Mouse (Mus musculus): ENCODE measurements around the gene Zbtb44.

Gene Zbtb44

DNA sequence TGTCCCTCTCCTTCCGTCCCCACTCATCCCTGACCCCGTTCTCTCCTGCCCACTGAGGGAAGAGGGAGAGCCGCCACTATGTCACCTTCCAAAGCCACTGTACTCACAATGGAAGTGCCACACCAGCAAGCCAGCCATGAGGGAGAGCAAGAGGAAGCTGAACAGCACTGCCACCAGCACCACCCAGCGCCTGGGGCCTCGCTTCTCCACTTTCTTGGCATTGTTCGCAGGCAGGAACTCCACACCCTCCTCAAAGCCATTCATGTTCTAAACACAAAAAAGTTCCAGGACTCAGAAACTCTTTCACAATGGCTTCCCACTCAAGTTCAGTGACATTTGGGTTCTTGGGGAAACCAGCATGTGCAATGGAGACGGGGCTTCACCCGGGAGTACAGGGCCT, 78.0 kb downstream of the Zbtb44 start:
- no peak for DNase-seq (ENCODE audit: low read depth, low spot score)

DNA sequence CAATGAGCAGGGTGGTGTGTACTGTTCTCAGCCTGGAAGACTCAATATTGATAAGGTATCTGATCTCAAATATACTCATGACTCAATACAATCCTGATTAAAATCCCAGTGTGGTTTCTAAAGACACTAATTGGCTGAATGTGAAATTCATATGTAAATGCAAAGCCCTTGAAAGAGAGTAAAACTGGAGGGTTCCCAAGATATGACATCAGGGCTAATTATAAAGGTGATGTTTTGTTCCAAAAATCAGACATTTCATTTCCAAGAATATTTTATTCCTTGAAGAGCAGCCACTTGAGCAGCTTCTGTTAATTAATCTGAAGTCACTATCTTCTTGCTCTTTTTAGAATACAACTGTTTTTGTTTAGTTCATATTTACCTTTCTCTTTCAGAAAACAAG, 85.1 kb downstream of the Zbtb44 start:
- DNase-seq (ENCODE audit: low read depth, low spot score): no peak

DNA sequence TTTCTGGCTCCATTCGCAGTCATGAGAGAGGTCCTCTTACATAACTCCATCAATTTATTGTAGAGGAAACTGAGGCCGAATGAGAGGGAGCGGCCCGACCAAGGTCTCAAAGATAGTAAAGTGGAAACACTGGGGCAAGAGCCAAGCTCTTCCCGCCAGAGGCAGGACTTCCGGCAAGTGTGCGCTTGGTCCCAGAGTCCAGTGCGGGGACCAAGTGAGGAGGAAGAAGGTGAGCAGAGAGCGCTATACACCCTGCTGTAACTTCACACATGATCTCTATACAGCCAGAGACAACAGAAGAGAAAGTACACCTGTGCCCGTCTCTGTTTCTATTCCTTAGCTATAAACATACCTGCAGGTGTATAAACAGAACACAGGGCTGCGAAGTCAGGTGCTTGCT, 86.6 kb downstream of the Zbtb44 start:
- DNase-seq (ENCODE audit: low read depth, low spot score): no peak

DNA sequence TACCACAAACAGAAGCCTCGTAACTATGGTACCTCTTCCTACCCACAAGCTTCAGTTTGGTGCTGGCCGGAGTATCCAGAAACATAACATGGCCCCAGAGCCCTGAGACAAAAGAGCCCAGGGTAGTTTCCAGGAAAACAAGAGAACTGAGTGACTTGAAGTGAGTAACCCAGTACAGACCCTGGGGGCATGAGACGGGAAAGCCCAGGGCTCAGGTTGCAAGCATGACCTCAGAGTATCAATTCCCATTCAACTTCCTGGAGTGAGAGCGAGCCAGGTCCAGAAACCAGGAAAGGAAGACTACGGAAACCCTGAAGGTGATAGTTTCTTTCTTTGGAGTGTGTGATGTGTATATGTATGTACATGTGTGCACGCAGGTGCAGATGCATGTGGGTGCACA, 87.0 kb downstream of the Zbtb44 start:
- no peak for DNase-seq (ENCODE audit: low read depth, low spot score)

DNA sequence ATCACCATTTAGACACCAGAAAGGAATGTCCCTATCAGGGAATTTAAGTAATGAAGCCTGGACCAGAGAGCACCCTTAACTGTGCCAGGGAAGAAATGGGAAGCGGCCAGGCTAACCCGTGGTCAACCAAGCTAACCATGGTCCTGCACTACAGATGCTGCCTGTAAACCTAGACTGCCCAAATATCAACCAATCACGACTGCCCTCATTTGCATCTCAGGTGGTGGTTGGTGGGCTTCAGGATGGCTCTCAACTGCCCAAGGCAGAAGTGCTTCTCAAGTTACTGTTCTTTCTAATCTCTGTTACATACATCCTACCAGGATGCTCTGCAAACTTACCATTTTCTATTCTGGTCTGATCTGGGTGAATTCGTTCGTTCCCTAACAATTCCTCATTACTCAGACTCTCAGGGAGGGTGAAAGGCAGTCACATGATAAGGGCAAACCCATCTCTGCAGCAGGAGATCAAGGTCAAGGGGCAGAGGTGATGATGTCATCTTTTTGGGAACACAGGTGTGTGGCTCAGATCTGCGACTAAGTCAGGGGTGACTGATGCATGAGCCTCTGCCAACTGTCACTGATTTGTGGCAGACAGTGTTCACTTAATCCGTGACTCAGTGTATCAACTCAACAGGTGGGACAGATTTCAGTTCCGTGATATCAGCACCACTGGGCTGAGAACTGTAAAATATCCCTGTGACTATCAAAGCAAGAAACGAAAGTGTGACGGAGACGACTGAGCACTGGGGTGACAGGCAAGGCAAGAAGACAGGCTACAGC, 88.3 kb downstream of the Zbtb44 start:
- DNase-seq (ENCODE audit: low read depth, low spot score): peak; percentile 76

DNA sequence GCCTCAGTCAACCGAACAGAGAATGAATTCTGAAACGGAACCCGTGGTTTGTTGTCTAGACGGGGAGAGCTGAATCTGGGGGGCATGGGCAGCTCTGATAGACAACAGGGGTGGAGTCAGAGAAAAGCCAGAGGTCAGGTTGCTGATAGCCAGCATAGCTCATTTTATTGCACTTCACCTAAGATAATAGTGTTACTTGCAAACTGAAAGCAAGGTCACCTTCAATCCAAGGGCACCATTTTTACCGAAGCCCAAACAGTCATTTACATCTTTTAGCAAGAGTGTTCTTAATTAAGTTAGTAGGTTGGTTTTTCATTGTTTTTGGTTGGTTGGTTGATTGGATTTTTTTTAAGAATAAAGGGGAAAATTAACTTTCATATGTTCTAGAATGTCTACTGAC, 89.0 kb downstream of the Zbtb44 start:
- no peak for DNase-seq (ENCODE audit: low read depth, low spot score)

DNA sequence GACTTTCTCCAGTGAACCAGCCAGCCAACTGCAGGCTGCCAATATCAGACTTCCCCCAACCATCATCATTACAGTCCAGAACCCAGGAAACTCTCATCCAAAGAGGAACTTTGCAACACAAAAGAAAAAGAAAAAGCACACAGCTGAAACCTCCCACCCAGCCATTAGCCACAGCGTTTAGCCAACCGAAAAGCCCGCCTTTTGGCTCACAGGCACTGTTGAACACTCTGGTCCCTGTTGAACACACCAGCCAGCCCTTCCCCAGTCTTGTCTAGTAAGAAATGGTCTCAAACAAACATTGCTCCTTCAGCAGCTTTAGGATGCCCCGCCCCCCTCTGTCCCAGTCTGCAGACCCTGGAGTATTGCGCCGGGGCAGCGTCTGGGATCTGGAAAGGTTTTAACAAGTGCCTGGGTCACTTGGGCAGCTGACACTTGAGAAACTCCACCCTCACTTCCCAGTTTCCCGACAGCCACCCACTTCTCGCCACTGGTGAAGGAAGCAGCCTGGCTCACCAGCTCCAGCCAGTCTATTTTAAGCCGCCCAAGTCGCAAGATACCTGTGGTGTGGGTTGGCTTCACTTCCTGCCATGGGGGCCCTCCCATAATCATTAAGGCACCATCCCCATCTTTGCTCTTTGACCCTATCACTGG, 89.6 kb downstream of the Zbtb44 start:
- DNase-seq (ENCODE audit: low read depth, low spot score): peak; percentile 40

DNA sequence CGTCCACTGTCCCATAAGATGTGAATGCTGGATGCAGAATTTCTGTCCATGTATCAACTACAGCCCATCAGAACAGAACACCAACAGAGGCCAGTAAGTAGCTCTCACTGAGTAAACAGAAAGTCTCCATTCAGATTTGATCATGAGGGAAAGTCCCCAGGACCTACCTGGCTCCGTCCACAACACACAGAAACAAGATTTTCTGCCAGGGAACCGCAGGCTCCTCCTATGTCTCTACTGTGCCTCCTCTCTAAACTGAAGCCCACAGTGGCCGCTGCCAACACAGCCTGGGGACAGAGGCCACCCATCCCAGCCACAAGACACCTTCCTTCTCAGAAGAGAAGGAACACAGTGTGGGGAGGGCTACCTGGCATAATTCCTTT, 90.1 kb downstream of the Zbtb44 start:
- peak; percentile 37 for DNase-seq (ENCODE audit: low read depth, low spot score)

DNA sequence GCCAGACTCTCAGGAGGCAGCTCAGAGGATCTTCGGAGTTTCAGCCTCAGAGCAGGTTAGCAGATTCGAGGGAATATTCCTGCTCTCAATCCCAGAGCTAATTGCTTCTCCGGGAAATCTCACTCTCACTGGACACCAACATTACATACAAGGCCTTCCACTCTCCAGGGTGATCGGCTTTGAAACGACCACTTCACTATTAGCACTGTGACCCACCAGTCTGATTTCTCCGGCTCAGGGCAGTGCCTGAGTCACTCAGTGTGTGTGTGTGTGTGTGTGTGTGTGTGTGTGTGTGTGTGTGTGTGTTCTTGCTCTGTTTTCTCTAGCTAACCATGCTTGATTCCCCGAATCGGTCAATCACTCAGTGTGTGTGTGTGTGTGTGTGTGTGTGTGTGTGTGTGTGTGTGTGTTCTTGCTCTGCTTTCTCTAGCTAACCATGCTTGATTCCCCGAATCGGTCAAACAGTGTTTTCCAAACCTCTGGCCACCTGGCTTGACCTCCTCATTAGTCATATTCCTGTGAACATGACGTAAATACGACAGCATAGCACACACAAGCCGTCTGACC, 92.1 kb downstream of the Zbtb44 start:
- no peak for DNase-seq (ENCODE audit: low read depth, low spot score)
